Mouse (Mus musculus): ENCODE results near the gene Zfp335. TPM values are rescaled to one million over a fixed set of nuclear protein-coding genes. Genes with fewer than 3 reads are reported as not detected.
"Not testable (repeated sequence)": the region's sequence is repeated elsewhere in the genome, so short reads cannot be mapped to it uniquely, and the experiment has no call there.

Zfp335 gene
- polyA plus RNA-seq, 1 experiment from 2014 or later: 8.8 TPM

GRCm38 (mm10) chr2:164861094-164861493 lies 50.5 kb downstream of the Zfp335 start:
- Histone ChIP-seq H3K27me3 (ENCODE audit: control insufficient read depth, insufficient read depth, low read length) (peaks cover 11% of the 10 kb centered on the region), H3K9ac (ENCODE audit: low read depth, low read length) (no peak overlapping the region), H3K27ac (ENCODE audit: low read depth, low read length) (no peak overlapping the region), H3K4me3 (ENCODE audit: low read depth, low read length) (no peak overlapping the region), H3K36me3 (ENCODE audit: control insufficient read depth, insufficient read depth, low read length) (no peaks in the 10 kb centered on the region), H3K4me2 (replicated peaks; ENCODE audit: low read depth, low read length) (no peak overlapping the region), H3K4me1 (replicated peaks; ENCODE audit: control insufficient read depth, insufficient read depth, low read length) (peaks cover 3% of the 10 kb centered on the region; the same call in 1 of the 2 replicates), H3K9me3 (ENCODE audit: control insufficient read depth, low read length) (no peaks in the 10 kb centered on the region)
- no peak for DNase-seq (ENCODE audit: low spot score)
- ATAC-seq (ENCODE audit: low FRiP score): no peak
- WGBS: 78% methylated on average over 4 of the region's 4 CpGs

- H3K27ac ChIP-seq (ENCODE audit: low read depth, low read length): no peak overlapping the region
- no peak overlapping the region for H3K9ac ChIP-seq (ENCODE audit: low read depth, low read length)
- peaks cover 3% of the 10 kb centered on the region; the same call in 1 of the 2 replicates for H3K4me1 ChIP-seq (replicated peaks; ENCODE audit: control insufficient read depth, insufficient read depth, low read length)
- no peak overlapping the region for H3K4me2 ChIP-seq (replicated peaks; ENCODE audit: low read depth, low read length)
- H3K9me3 ChIP-seq (ENCODE audit: control insufficient read depth, low read length): no peaks in the 10 kb centered on the region
- 64% methylated on average over 9 of the region's 9 CpGs for WGBS
- H3K36me3 ChIP-seq (ENCODE audit: control insufficient read depth, insufficient read depth, low read length): no peaks in the 10 kb centered on the region
- no peak overlapping the region for H3K4me3 ChIP-seq (ENCODE audit: low read depth, low read length)
- H3K27me3 ChIP-seq (ENCODE audit: control insufficient read depth, insufficient read depth, low read length): peaks cover 11% of the 10 kb centered on the region
- ATAC-seq (ENCODE audit: low FRiP score) (no peak), DNase-seq (ENCODE audit: low spot score) (no peak)
Observed at GRCm38 (mm10) chr2:164859640-164860432, 51.7 kb downstream of the Zfp335 start.

GRCm38 (mm10) chr2:164859155-164859554 lies 52.4 kb downstream of the Zfp335 start:
- ATAC-seq (ENCODE audit: low FRiP score): no peak
- 59% methylated on average over 2 of the region's 2 CpGs for WGBS
- H3K36me3 ChIP-seq (ENCODE audit: control insufficient read depth, insufficient read depth, low read length): no peaks in the 10 kb centered on the region
- peaks cover 11% of the 10 kb centered on the region for H3K27me3 ChIP-seq (ENCODE audit: control insufficient read depth, insufficient read depth, low read length)
- H3K4me1 ChIP-seq (replicated peaks; ENCODE audit: control insufficient read depth, insufficient read depth, low read length): peaks cover 3% of the 10 kb centered on the region; the same call in 1 of the 2 replicates
- no peak overlapping the region for H3K4me3 ChIP-seq (ENCODE audit: low read depth, low read length)
- H3K27ac ChIP-seq (ENCODE audit: low read depth, low read length): no peak overlapping the region
- no peak for DNase-seq (ENCODE audit: low spot score)
- H3K9ac ChIP-seq (ENCODE audit: low read depth, low read length): no peak overlapping the region
- H3K4me2 ChIP-seq (replicated peaks; ENCODE audit: low read depth, low read length): no peak overlapping the region
- no peaks in the 10 kb centered on the region for H3K9me3 ChIP-seq (ENCODE audit: control insufficient read depth, low read length)

- H3K9me3 ChIP-seq (ENCODE audit: control insufficient read depth, low read length): no peaks in the 10 kb centered on the region
- H3K4me1 ChIP-seq (replicated peaks; ENCODE audit: control insufficient read depth, insufficient read depth, low read length): peaks cover 3% of the 10 kb centered on the region; the same call in 1 of the 2 replicates
- peaks cover 11% of the 10 kb centered on the region for H3K27me3 ChIP-seq (ENCODE audit: control insufficient read depth, insufficient read depth, low read length)
- no peak overlapping the region for H3K27ac ChIP-seq (ENCODE audit: low read depth, low read length)
- ATAC-seq (ENCODE audit: low FRiP score) (peak; percentile 52), DNase-seq (ENCODE audit: low spot score) (no peak)
- H3K4me2 ChIP-seq (replicated peaks; ENCODE audit: low read depth, low read length): peak overlapping the region; percentile 92
- H3K9ac ChIP-seq (ENCODE audit: low read depth, low read length): peak overlapping the region; percentile 40
- H3K36me3 ChIP-seq (ENCODE audit: control insufficient read depth, insufficient read depth, low read length): no peaks in the 10 kb centered on the region
- peak overlapping the region; percentile 41 for H3K4me3 ChIP-seq (ENCODE audit: low read depth, low read length)
- WGBS: 2% methylated on average over 19 of the region's 19 CpGs
Observed at GRCm38 (mm10) chr2:164857842-164858553, 53.6 kb downstream of the Zfp335 start.

- Histone ChIP-seq H3K4me2 (replicated peaks; ENCODE audit: low read depth, low read length) (peak within 1 kb of the TSS; percentile 92), H3K27me3 (ENCODE audit: control insufficient read depth, insufficient read depth, low read length) (peaks cover 11% of the 10 kb centered on the region), H3K4me1 (replicated peaks; ENCODE audit: control insufficient read depth, insufficient read depth, low read length) (peaks cover 3% of the 10 kb centered on the region; the same call in 1 of the 2 replicates), H3K36me3 (ENCODE audit: control insufficient read depth, insufficient read depth, low read length) (no peaks in the 10 kb centered on the region), H3K9me3 (ENCODE audit: control insufficient read depth, low read length) (no peaks in the 10 kb centered on the region), H3K4me3 (ENCODE audit: low read depth, low read length) (peak within 1 kb of the TSS; percentile 41), H3K27ac (ENCODE audit: low read depth, low read length) (peak within 1 kb of the TSS; percentile 25; the same call in 1 of the 2 replicates), H3K9ac (ENCODE audit: low read depth, low read length) (peak within 1 kb of the TSS; percentile 40)
- ATAC-seq (ENCODE audit: low FRiP score): peak; percentile 86
- WGBS: under 1% methylated on average over 37 of the region's 47 CpGs
- peak; percentile 82 for DNase-seq (ENCODE audit: low spot score)
Observed at GRCm38 (mm10) chr2:164857101-164857821, 54.3 kb downstream of the Zfp335 start, which contains the start of gene Pltp. Gene Pltp, minus strand, starts transcription at chr2:164857711.

- peaks cover 3% of the 10 kb centered on the region; the same call in 1 of the 2 replicates for H3K4me1 ChIP-seq (replicated peaks; ENCODE audit: control insufficient read depth, insufficient read depth, low read length)
- H3K9me3 ChIP-seq (ENCODE audit: control insufficient read depth, low read length): no peaks in the 10 kb centered on the region
- H3K27me3 ChIP-seq (ENCODE audit: control insufficient read depth, insufficient read depth, low read length): peaks cover 11% of the 10 kb centered on the region
- peak; percentile 36; the same call in 1 of the 2 replicates for ATAC-seq (ENCODE audit: low FRiP score)
- H3K27ac ChIP-seq (ENCODE audit: low read depth, low read length): peak overlapping the region; percentile 24; the same call in 1 of the 2 replicates
- no peak for DNase-seq (ENCODE audit: low spot score)
- no peaks in the 10 kb centered on the region for H3K36me3 ChIP-seq (ENCODE audit: control insufficient read depth, insufficient read depth, low read length)
- peak overlapping the region; percentile 41 for H3K4me3 ChIP-seq (ENCODE audit: low read depth, low read length)
- WGBS: under 1% methylated on average over 42 of the region's 42 CpGs
- peak overlapping the region; percentile 40 for H3K9ac ChIP-seq (ENCODE audit: low read depth, low read length)
- peak overlapping the region; percentile 92 for H3K4me2 ChIP-seq (replicated peaks; ENCODE audit: low read depth, low read length)
Observed at GRCm38 (mm10) chr2:164856309-164857100, 55.1 kb downstream of the Zfp335 start.

GRCm38 (mm10) chr2:164855572-164855971 lies 56.0 kb downstream of the Zfp335 start:
- not testable (repeated sequence) for H3K4me3 ChIP-seq (ENCODE audit: low read depth, low read length); H3K36me3 ChIP-seq (ENCODE audit: control insufficient read depth, insufficient read depth, low read length); ATAC-seq (ENCODE audit: low FRiP score)

GRCm38 (mm10) chr2:164850061-164850460 lies 61.5 kb downstream of the Zfp335 start:
- Histone ChIP-seq H3K4me3 (ENCODE audit: low read depth, low read length) (no peak overlapping the region), H3K9ac (ENCODE audit: low read depth, low read length) (no peak overlapping the region), H3K4me1 (replicated peaks; ENCODE audit: control insufficient read depth, insufficient read depth, low read length) (no peaks in the 10 kb centered on the region), H3K27me3 (ENCODE audit: control insufficient read depth, insufficient read depth, low read length) (no peaks in the 10 kb centered on the region), H3K9me3 (ENCODE audit: control insufficient read depth, low read length) (no peaks in the 10 kb centered on the region), H3K36me3 (ENCODE audit: control insufficient read depth, insufficient read depth, low read length) (no peaks in the 10 kb centered on the region), H3K27ac (ENCODE audit: low read depth, low read length) (no peak overlapping the region), H3K4me2 (replicated peaks; ENCODE audit: low read depth, low read length) (no peak overlapping the region)
- WGBS: 90% methylated on average over 8 of the region's 8 CpGs
- no peak for ATAC-seq (ENCODE audit: low FRiP score)
- DNase-seq (ENCODE audit: low spot score): no peak

More at GRCm38 (mm10) chr2:164855572-164855971, 56.0 kb downstream of the Zfp335 start:
- H3K9me3 ChIP-seq (ENCODE audit: control insufficient read depth, low read length); DNase-seq (ENCODE audit: low spot score); H3K9ac ChIP-seq (ENCODE audit: low read depth, low read length); H3K4me2 ChIP-seq (replicated peaks; ENCODE audit: low read depth, low read length); H3K27ac ChIP-seq (ENCODE audit: low read depth, low read length); H3K4me1 ChIP-seq (replicated peaks; ENCODE audit: control insufficient read depth, insufficient read depth, low read length): not testable (repeated sequence)
- H3K27me3 ChIP-seq (ENCODE audit: control insufficient read depth, insufficient read depth, low read length): peaks cover 11% of the 10 kb centered on the region
- WGBS: 81% methylated on average over 5 of the region's 5 CpGs
